Mouse (Mus musculus) embryonic facial prominence, embryonic 14.5 days (tissue): ENCODE results near the gene Erich2. TPM values are rescaled to one million over a fixed set of nuclear protein-coding genes. Genes with fewer than 3 reads are reported as not detected.

Experiments
- ATAC-seq: fragments of 200-750 bp; cut with Nextera tagmentation; 2 replicates; pipeline ENCODE4 v1.8.0; 2017; ENCODE audit warnings: low read depth, moderate number of reproducible peaks, moderate TSS enrichment
- DNase-seq: peaks from one replicate; pipeline ENCODE4 v3.0.0-alpha.2; 2015; ENCODE audit warnings: low spot score
- H3K27ac ChIP-seq: fragments of 300-500 bp; sonication (generic); replicated peaks from 2 replicates; pipeline ENCODE4 v1.5.1; 2014; ENCODE audit warnings: low read depth, mild to moderate bottlenecking, low read length, moderate library complexity
- H3K27me3 ChIP-seq: fragments of 300-500 bp; sonication (generic); replicated peaks from 2 replicates; pipeline ENCODE4 v1.6.1; 2014; ENCODE audit warnings: low read length; ENCODE audit not compliant: control insufficient read depth, insufficient read depth
- H3K36me3 ChIP-seq: fragments of 300-500 bp; sonication (generic); 2 replicates; pipeline ENCODE4 v1.6.1; 2014; ENCODE audit warnings: low read length, mixed read lengths; ENCODE audit not compliant: control insufficient read depth, insufficient read depth
- H3K4me1 ChIP-seq: fragments of 300-500 bp; sonication (generic); 2 replicates; pipeline ENCODE4 v1.6.1; 2014; ENCODE audit warnings: antibody characterized with exemption, low read length; ENCODE audit not compliant: control insufficient read depth, insufficient read depth
- H3K4me2 ChIP-seq: fragments of 300-500 bp; sonication (generic); 2 replicates; pipeline ENCODE4 v1.6.1; 2014; ENCODE audit warnings: low read depth, mild to moderate bottlenecking, low read length, moderate library complexity, mixed read lengths
- H3K4me3 ChIP-seq: fragments of 300-500 bp; sonication (generic); 2 replicates; pipeline ENCODE4 v1.5.1; 2014; ENCODE audit warnings: low read depth, mild to moderate bottlenecking, low read length
- H3K9ac ChIP-seq: fragments of 300-500 bp; sonication (generic); 2 replicates; pipeline ENCODE4 v1.6.1; 2014; ENCODE audit warnings: low read depth, mild to moderate bottlenecking, low read length, moderate library complexity, mixed read lengths
- H3K9me3 ChIP-seq: fragments of 300-500 bp; sonication (generic); 2 replicates; pipeline ENCODE4 v1.6.1; 2016; ENCODE audit warnings: low read length; ENCODE audit not compliant: control insufficient read depth
- WGBS: fragments of 180-500 bp; shearing (Covaris S2); extraction: QIAGEN DNeasy Blood & Tissue Kit; methylation state at CpG from one replicate; pipeline ENCODE4 v1.1.7; 2014; 5-methylcytosine and 5-hydroxymethylcytosine counted together
- polyA plus RNA-seq: library from polyadenylated mRNA; unstranded; fragments of >200 nt; fragmentation: Nextera tagmentation; extraction: Ambion mirVana; gene quantifications from 2 replicates; pipeline ENCODE4 v1.2.1, GENCODE M21; 2014

Erich2 gene
- polyA plus RNA-seq, result 4.2 and 6.1 TPM in 2 replicates

DNA sequence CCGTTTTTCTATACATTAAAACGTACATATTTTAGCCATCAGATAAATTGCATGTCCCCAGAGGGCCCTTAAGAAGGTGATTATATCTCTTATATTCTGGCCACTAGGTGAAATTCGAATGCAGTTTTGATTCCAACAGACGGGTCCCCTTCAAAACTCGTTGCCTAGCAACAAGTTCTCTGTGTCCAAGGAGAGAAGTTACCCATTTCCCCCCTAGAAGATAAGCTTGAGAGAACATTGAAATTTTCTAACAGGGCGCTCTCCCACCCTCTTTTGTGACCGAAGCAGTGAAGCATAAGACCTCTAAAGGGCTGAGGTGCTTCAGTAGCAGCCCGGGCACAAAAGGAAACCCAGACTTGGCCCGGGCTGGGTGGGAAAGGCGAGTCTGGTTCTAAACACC, at the start of gene Erich2:
TSS of gene Erich2 (plus strand) at position 324 of the 400 bp plus-strand sequence.
- DNase-seq, result peak; percentile 33
- peak within 1 kb of the TSS; percentile 59 for H3K4me3 ChIP-seq
- peak within 1 kb of the TSS; percentile 87 for H3K4me2 ChIP-seq
- no peaks in the 10 kb centered on the region for H3K36me3 ChIP-seq
- no peak for ATAC-seq
- peak within 1 kb of the TSS; percentile 61 for H3K9ac ChIP-seq
- peaks cover 11% of the 10 kb centered on the region; the same call in 1 of the 2 replicates for H3K4me1 ChIP-seq
- WGBS, result 15% methylated on average over 10 of the region's 10 CpGs
- 0 out of 2 replicates have a peak, but pooled peaks cover 3% of the 10 kb centered on the region for H3K9me3 ChIP-seq
- peaks cover 8% of the 10 kb centered on the region for H3K27me3 ChIP-seq
- no peak within 1 kb of the TSS for H3K27ac ChIP-seq

- ATAC-seq (no peak), DNase-seq (no peak)
- H3K4me2 ChIP-seq, result no peak overlapping the region
- no peaks in the 10 kb centered on the region for H3K36me3 ChIP-seq
- WGBS, result 88% methylated on average over 1 of the region's 1 CpGs
- H3K27ac ChIP-seq, result no peak overlapping the region
- no peak overlapping the region for H3K9ac ChIP-seq
- no peaks in the 10 kb centered on the region for H3K27me3 ChIP-seq
- no peaks in the 10 kb centered on the region for H3K9me3 ChIP-seq
- no peaks in the 10 kb centered on the region for H3K4me1 ChIP-seq
- no peak overlapping the region for H3K4me3 ChIP-seq
Measured at GRCm38 (mm10) chr2:70463606-70464005, 45.0 kb upstream of the Erich2 start.

- Histone ChIP-seq H3K27ac (no peak overlapping the region), H3K27me3 (peaks cover 64% of the 10 kb centered on the region), H3K4me3 (no peak overlapping the region), H3K9ac (no peak overlapping the region), H3K4me1 (peaks cover 14% of the 10 kb centered on the region), H3K9me3 (no peaks in the 10 kb centered on the region), H3K4me2 (peak overlapping the region; percentile 83; the same call in 1 of the 2 replicates), H3K36me3 (no peaks in the 10 kb centered on the region)
- ATAC-seq (no peak), DNase-seq (no peak)
- WGBS, result 17% methylated on average over 5 of the region's 5 CpGs
Measured at GRCm38 (mm10) chr2:70471136-70471535, 37.5 kb upstream of the Erich2 start.

DNA sequence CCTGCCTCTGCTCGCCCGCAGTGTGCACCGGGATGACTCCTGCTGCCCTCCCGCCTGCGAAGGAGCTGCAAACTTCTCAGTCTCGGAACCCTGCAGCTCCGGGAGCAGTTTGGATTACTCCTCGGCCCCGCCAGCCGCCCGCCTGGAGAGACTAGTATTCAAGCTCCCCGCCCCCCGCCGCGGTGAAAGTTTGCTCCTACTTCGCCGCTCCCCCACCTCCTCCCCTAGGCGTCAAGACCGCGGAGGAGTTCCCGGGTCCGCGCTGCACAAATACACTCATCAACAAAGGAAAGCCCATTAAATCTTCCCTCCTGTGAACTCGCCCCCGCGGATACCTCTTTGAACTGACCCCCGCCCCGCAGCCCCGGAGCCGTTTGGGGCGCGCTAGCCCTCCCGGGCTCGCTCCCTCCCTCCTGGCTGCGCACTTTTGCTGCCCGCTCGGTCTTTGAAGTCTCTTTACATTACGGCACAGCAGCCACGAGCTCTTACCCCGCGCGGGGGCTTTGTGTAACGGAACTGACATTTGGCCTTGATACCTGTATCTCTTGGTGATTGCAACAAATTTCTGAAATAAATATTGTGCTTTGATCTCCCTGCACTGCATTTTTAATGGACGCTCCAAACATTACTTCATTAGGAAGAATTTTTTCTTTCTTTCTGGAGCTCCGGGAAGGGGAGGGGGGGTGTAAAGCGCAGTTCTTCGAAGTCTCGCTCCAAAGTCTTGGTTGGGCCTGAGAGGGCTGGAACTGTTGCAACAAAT, 36.6 kb upstream of the Erich2 start:
- H3K36me3 ChIP-seq, result no peaks in the 10 kb centered on the region
- WGBS, result under 1% methylated on average over 38 of the region's 48 CpGs
- no peak overlapping the region for H3K27ac ChIP-seq
- DNase-seq, result peak; percentile 45
- H3K4me2 ChIP-seq, result peak overlapping the region; percentile 83
- H3K9ac ChIP-seq, result peak overlapping the region; percentile 57
- peaks cover 23% of the 10 kb centered on the region for H3K4me1 ChIP-seq
- H3K9me3 ChIP-seq, result no peaks in the 10 kb centered on the region
- peaks cover 73% of the 10 kb centered on the region for H3K27me3 ChIP-seq
- H3K4me3 ChIP-seq, result peak overlapping the region; percentile 42
- no peak for ATAC-seq

DNA sequence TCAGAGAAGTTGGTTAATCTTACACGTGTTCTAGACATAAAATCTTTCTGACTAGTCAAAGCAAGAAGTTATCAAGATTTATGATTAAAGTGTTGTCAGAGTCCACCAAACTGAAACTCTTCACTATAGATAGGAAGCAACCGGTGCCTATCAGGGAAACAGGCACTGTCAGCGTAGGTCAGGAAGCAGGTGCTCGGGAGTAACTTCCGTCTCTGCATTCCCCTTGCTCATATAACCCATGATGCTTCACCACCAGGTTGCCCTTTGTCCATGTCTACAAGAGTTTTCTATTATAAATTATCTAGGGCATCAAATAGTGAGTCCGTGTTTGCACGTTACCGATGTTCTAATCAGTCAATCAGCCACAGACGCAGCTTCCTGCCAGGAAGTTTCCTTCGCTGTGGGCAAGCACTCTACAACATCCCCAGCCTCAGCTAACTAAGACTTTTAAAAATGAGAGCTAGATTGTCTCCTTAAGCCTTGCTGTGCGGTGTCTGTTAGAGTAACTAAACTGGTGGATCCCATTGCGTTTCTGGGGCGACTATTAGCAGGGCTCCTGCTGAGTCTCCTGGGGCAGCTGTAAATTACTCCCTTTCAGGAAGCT, 10.8 kb upstream of the Erich2 start:
- ATAC-seq (no peak), DNase-seq (no peak)
- 43% methylated on average over 13 of the region's 13 CpGs for WGBS
- H3K27ac ChIP-seq, result no peak overlapping the region
- H3K4me2 ChIP-seq, result no peak overlapping the region
- H3K9me3 ChIP-seq, result no peaks in the 10 kb centered on the region
- no peaks in the 10 kb centered on the region for H3K36me3 ChIP-seq
- no peak overlapping the region for H3K4me3 ChIP-seq
- peaks cover 11% of the 10 kb centered on the region; the same call in 1 of the 2 replicates for H3K27me3 ChIP-seq
- H3K9ac ChIP-seq, result no peak overlapping the region
- no peaks in the 10 kb centered on the region for H3K4me1 ChIP-seq

- ATAC-seq (no peak), DNase-seq (no peak)
- 76% methylated on average over 10 of the region's 10 CpGs for WGBS
- Histone ChIP-seq H3K9ac (no peak overlapping the region), H3K36me3 (no peaks in the 10 kb centered on the region), H3K27me3 (peaks cover 8% of the 10 kb centered on the region), H3K4me3 (no peak overlapping the region), H3K4me2 (no peak overlapping the region), H3K4me1 (0 out of 2 replicates have a peak, but pooled peaks cover 7% of the 10 kb centered on the region), H3K27ac (no peak overlapping the region), H3K9me3 (no peaks in the 10 kb centered on the region)
Measured at GRCm38 (mm10) chr2:70503436-70503835, 5.2 kb upstream of the Erich2 start.

- H3K9me3 ChIP-seq, result no peaks in the 10 kb centered on the region
- ATAC-seq, result no peak
- peak; percentile 19 for DNase-seq
- H3K27ac ChIP-seq, result no peak overlapping the region
- H3K9ac ChIP-seq, result no peak overlapping the region
- H3K36me3 ChIP-seq, result no peaks in the 10 kb centered on the region
- H3K27me3 ChIP-seq, result peaks cover 6% of the 10 kb centered on the region
- WGBS, result 29% methylated on average over 1 of the region's 1 CpGs
- H3K4me1 ChIP-seq, result peaks cover 11% of the 10 kb centered on the region; the same call in 1 of the 2 replicates
- no peak overlapping the region for H3K4me2 ChIP-seq
- no peak overlapping the region for H3K4me3 ChIP-seq
Measured at GRCm38 (mm10) chr2:70505229-70505628, 3.4 kb upstream of the Erich2 start.

GRCm38 (mm10) chr2:70505896-70506295, 2.7 kb upstream of the Erich2 start:
- ATAC-seq (no peak), DNase-seq (peak; percentile 52)
- Histone ChIP-seq H3K4me2 (no peak overlapping the region; the same call in 1 of the 2 replicates), H3K4me1 (peaks cover 11% of the 10 kb centered on the region; the same call in 1 of the 2 replicates), H3K9me3 (no peaks in the 10 kb centered on the region), H3K4me3 (no peak overlapping the region), H3K27ac (no peak overlapping the region), H3K27me3 (peaks cover 8% of the 10 kb centered on the region), H3K9ac (no peak overlapping the region), H3K36me3 (no peaks in the 10 kb centered on the region)
- whole genome bisulfite sequencing, result 28% methylated on average over 4 of the region's 4 CpGs
